Mouse (Mus musculus) embryonic facial prominence, embryonic 10.5 days (tissue): ENCODE data around the gene Itgb2l. TPM values are rescaled to one million over a fixed set of nuclear protein-coding genes. Genes with fewer than 3 reads are reported as not detected.
"Not testable (repeated sequence)": the region's sequence is repeated elsewhere in the genome, so short reads cannot be mapped to it uniquely, and the experiment has no call there.

Experiments used
- DNase-seq: peaks from one replicate; pipeline ENCODE4 v3.0.0-alpha.2; 2017; ENCODE audit warnings: low spot score
- H3K27ac ChIP-seq: fragments of 300-500 bp; sonication (generic); replicated peaks from 2 replicates; pipeline ENCODE4 v1.5.1; 2016; ENCODE audit warnings: mild to moderate bottlenecking
- H3K27me3 ChIP-seq: fragments of 300-500 bp; sonication (generic); replicated peaks from 2 replicates; pipeline ENCODE4 v1.6.1; 2016; ENCODE audit warnings: low read depth, mild to moderate bottlenecking; ENCODE audit not compliant: poor library complexity, severe bottlenecking
- H3K36me3 ChIP-seq: fragments of 300-500 bp; sonication (generic); replicated peaks from 2 replicates; pipeline ENCODE4 v1.6.1; 2016; ENCODE audit warnings: mild to moderate bottlenecking, moderate library complexity
- H3K4me1 ChIP-seq: fragments of 300-500 bp; sonication (generic); 2 replicates; pipeline ENCODE4 v1.6.1; 2016
- H3K4me3 ChIP-seq: fragments of 300-500 bp; sonication (generic); 2 replicates; pipeline ENCODE4 v1.5.1; 2016; ENCODE audit warnings: mild to moderate bottlenecking, moderate library complexity
- H3K9me3 ChIP-seq: fragments of 300-500 bp; sonication (generic); 2 replicates; pipeline ENCODE4 v1.6.1; 2016; ENCODE audit warnings: mild to moderate bottlenecking
- WGBS: fragments of 180-500 bp; shearing (Covaris S2); methylation state at CpG from one replicate; pipeline ENCODE4 v1.1.7; 2016; 5-methylcytosine and 5-hydroxymethylcytosine counted together
- polyA plus RNA-seq: library from polyadenylated mRNA; unstranded; fragments of >200 nt; fragmentation: Nextera tagmentation; extraction: Ambion mirVana; gene quantifications from 2 replicates; pipeline ENCODE4 v1.2.1, GENCODE M21; 2016

Gene Itgb2l
- polyA plus RNA-seq, 1 experiment from 2014 or later, result not detected

DNA sequence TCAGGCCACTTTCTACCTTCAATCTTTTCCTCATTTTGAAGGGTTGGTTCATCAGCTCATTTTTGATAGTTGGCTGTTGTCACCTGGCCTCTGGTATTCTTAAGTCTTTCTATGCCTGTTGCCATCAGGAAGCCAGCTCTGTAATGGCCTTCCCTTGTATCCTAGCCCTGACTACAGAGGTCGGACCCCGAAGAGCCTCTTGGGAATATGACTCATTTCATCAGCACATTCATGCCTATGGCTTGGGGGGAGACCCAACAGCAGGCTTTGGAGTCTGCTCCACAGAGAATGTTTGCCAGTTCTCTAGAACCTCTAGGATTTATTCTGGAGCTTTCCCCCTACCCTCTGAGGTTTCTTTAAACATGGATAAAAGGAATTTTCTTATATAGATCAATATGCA lies 15.9 kb upstream of the Itgb2l start:
- no peaks in the 10 kb centered on the region for H3K9me3 ChIP-seq
- H3K4me3 ChIP-seq, result no peak overlapping the region
- H3K27ac ChIP-seq, result no peak overlapping the region
- 90% methylated on average over 2 of the region's 2 CpGs for WGBS
- no peak for DNase-seq
- no peaks in the 10 kb centered on the region for H3K36me3 ChIP-seq
- no peaks in the 10 kb centered on the region for H3K27me3 ChIP-seq
- H3K4me1 ChIP-seq, result no peaks in the 10 kb centered on the region

DNA sequence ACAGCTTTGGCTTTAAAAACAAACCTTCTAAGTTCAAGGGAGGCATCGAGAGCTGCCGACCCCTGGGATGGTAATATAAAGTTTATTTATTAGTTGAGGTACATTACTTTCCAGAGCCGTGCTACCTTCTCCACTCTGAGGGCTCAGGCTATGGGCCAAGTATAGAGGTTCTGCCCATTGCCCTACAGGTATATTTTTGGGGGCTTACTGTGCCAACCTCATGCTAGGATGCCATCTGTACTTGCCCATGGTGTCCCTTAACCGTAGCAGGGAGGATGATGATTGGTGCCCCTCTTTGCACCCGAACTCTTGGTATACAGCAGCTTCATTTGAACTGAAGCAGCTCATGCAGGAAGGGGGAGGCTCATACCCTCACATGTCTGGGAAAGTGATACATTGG lies 14.2 kb upstream of the Itgb2l start:
- H3K36me3 ChIP-seq, result no peaks in the 10 kb centered on the region
- no peaks in the 10 kb centered on the region for H3K9me3 ChIP-seq
- DNase-seq, result no peak
- no peak overlapping the region for H3K27ac ChIP-seq
- no peak overlapping the region for H3K4me3 ChIP-seq
- H3K4me1 ChIP-seq, result peaks cover 5% of the 10 kb centered on the region
- no peaks in the 10 kb centered on the region for H3K27me3 ChIP-seq
- 89% methylated on average over 5 of the region's 5 CpGs for WGBS

DNA sequence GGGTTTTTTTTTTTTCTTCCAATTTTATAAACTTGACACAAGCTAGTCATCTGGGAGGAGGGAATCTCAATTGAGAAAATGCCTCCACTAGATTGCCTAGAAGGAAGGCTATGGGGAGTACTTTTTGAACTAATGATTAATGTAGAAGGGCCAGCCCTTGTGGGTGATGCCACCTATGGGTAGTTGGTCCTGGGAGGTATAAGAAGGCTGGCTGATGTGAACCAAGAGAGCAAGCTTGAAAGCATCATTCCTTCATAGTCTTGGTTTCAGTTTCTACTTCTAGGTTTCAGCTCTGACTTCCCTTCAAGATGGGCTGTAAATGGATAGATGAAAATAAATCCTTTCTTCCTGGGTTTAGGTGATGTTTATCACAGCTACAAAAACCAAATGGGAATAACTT lies 10.7 kb upstream of the Itgb2l start:
- no peaks in the 10 kb centered on the region for H3K27me3 ChIP-seq
- H3K4me1 ChIP-seq, result peaks cover 8% of the 10 kb centered on the region
- DNase-seq, result no peak
- H3K27ac ChIP-seq, result no peak overlapping the region
- H3K36me3 ChIP-seq, result no peaks in the 10 kb centered on the region
- H3K9me3 ChIP-seq, result no peaks in the 10 kb centered on the region
- H3K4me3 ChIP-seq, result no peak overlapping the region

DNA sequence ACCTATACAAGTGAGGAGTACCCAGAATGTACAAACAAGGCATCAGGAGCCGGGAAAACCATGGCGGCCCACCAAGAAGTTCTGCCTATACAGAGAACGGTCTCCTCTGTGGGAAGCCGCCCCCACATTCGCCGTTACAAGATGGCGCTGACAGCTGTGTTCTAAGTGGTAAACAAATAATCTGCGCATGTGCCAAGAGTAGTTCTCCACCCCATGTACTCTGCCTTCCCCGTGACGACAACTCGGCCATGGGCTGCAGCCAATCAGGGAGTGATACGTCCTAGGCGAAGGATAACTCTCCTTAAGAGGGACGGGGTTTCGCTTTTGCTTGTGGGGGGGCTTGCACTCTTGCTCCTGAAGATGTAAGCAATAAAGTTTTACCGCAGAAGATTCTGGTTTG lies 7.5 kb upstream of the Itgb2l start:
- H3K4me3 ChIP-seq, DNase-seq, H3K27me3 ChIP-seq, H3K27ac ChIP-seq, H3K36me3 ChIP-seq, H3K9me3 ChIP-seq, H3K4me1 ChIP-seq: not testable (repeated sequence)
- 96% methylated on average over 16 of the region's 16 CpGs for WGBS

DNA sequence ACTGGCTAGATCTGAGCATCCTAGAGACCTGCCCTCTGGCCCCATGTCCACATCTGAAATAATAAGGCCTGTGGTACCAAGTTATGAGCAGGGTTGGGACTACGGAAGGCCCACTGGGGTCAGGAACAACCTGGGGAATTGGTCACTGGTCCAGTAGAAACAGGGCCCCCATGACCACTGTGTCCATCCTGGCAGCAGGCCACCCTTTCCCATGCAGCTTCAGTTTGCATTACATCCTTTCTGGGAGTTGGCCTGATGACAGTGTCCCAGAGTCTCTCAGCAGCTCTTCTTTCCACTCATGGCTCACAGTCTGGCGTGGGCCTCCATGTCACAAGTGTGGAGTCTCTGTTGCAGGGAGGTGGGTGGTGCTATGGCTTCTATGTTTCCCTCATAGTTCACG lies 1.6 kb downstream of the Itgb2l start:
- Histone ChIP-seq H3K9me3 (no peaks in the 10 kb centered on the region), H3K27me3 (no peaks in the 10 kb centered on the region), H3K4me3 (no peak overlapping the region), H3K36me3 (no peaks in the 10 kb centered on the region), H3K27ac (no peak overlapping the region), H3K4me1 (peaks cover 20% of the 10 kb centered on the region)
- 91% methylated on average over 3 of the region's 3 CpGs for WGBS
- DNase-seq, result no peak

DNA sequence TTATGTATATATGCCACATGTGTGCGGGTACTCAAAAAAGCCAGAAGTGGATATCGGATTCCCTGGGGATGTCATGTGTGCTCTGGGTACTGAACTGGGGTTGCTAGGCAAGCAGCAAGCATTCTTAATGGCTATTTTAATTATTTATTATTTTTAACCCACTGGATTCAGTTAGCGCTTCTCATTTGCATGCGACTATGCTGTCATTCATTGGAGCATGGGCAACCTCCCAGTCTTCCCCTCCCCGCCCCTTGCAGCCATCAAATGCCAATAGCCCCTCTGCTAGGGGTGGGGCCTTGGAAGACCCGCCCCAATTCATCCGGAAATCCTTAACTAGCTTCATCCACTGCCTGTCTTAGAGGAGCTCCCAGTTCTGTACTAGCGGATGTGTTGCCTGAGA lies 2.5 kb downstream of the Itgb2l start:
- Histone ChIP-seq H3K27me3 (no peaks in the 10 kb centered on the region), H3K4me3 (no peak overlapping the region), H3K36me3 (no peaks in the 10 kb centered on the region), H3K27ac (no peak overlapping the region), H3K9me3 (no peaks in the 10 kb centered on the region), H3K4me1 (peaks cover 20% of the 10 kb centered on the region)
- WGBS, result 87% methylated on average over 8 of the region's 8 CpGs
- DNase-seq, result no peak

DNA sequence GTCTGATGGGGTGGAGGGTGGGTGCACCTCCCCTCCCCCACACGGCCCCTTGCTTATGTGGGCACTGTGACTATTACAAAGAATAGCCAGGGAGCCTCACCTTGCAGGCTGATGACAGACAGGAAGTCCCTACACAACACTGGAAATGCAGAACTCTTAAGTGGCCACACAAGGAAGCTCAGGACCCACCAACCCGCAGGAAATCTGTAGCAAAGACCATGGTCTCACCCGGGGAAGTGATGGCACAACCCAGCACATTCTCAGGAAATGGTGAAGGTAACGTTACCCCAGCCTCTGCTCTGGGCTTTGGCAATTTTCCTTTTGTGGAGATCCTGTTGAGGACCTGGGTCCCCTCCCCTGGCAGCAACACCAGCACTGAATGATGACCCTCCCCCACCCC lies 3.7 kb downstream of the Itgb2l start:
- Histone ChIP-seq H3K4me1 (peaks cover 20% of the 10 kb centered on the region), H3K9me3 (no peaks in the 10 kb centered on the region), H3K27me3 (no peaks in the 10 kb centered on the region), H3K4me3 (no peak overlapping the region), H3K27ac (peak overlapping the region; percentile 24; the same call in 1 of the 2 replicates), H3K36me3 (no peaks in the 10 kb centered on the region)
- WGBS, result 76% methylated on average over 4 of the region's 4 CpGs
- DNase-seq, result no peak

DNA sequence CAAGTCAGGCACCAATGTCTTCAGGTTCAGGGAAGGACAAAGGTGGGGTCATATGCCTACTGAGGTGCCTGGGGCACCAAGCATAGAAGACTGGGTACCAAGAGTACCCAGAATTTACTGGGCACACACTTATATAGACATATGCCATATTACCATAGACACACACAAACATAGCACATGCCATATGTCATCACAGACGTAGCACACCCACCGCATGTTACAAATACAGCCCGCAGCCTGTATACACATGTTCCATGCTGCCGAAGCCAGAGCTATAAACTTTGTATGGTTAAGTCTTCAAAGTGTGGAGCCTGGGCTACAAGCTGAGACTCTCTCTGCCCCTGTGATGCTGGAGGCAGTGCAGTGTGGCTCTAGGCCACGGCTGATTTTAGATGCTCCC lies 4.5 kb downstream of the Itgb2l start:
- WGBS, result 95% methylated on average over 5 of the region's 5 CpGs
- no peak for DNase-seq
- H3K27ac ChIP-seq, result no peak overlapping the region

DNA sequence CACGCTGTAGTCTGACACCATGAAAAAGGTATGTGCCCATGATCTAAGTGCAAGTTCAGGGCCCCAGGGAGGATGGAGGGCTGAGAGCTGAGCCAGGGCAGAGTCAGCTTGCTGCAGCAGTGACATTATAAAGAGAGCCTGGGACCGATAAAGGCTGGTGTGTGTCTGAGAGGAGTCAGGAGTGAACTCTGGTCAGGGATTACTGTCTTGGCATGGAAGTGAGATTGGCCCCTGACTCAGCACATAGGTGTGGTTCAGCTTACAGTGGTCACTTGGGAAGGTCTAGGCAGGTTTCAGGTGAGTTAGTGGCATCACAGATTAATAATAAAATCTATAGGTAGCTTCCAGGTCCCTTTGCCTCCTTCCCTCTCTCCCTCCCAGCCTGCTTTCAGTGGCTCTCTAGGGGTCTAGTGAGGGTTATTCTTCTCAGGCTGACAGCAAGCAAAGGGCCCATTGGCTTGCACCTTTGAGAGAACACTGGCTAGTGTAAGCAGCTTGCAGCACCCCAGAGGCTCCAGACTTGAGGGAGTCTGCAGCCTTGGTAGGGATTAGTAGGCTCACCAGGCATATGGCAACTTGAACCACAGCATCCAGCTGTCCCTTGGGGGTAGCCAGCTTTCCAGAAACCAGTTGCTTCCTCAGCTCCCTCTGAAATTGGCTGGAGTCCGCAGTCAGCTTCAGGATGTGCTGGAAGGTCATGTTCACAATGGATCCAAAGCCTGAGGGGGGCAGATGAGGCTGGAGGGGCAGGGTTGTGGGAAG lies 9.2 kb downstream of the Itgb2l start:
- Histone ChIP-seq H3K9me3 (no peaks in the 10 kb centered on the region), H3K36me3 (no peaks in the 10 kb centered on the region), H3K27me3 (no peaks in the 10 kb centered on the region), H3K27ac (no peak overlapping the region), H3K4me3 (no peak overlapping the region), H3K4me1 (peaks cover 18% of the 10 kb centered on the region)
- WGBS, result 83% methylated on average over 3 of the region's 3 CpGs
- DNase-seq, result no peak

More for the DNA sequence above, 4.5 kb downstream of the Itgb2l start:
- H3K27me3 ChIP-seq, result no peaks in the 10 kb centered on the region
- no peaks in the 10 kb centered on the region for H3K9me3 ChIP-seq
- H3K36me3 ChIP-seq, result no peaks in the 10 kb centered on the region
- peaks cover 24% of the 10 kb centered on the region for H3K4me1 ChIP-seq
- no peak overlapping the region for H3K4me3 ChIP-seq

DNA sequence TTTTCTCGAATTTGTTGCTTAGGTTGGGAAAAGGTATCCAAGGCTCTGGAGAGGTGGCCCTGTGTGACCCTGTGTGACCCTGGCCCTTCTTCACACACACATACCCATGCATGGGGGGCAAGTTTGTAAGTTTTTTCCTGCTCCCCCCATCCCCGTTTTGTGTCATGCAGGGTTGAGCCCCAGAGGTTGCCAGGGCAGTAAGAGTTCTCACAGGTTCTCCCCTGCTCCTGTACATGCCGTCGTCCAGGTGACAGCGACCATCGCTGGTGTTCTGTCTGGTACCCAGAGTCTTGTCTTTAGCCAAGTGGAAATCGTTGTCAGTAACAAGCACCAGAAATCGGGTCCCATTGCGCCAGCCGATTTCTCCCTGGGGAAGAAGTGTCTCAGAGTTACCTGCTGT lies 10.2 kb downstream of the Itgb2l start:
- Histone ChIP-seq H3K9me3 (no peaks in the 10 kb centered on the region), H3K4me1 (peaks cover 18% of the 10 kb centered on the region), H3K4me3 (no peak overlapping the region), H3K27ac (no peak overlapping the region), H3K36me3 (no peaks in the 10 kb centered on the region), H3K27me3 (no peaks in the 10 kb centered on the region)
- 86% methylated on average over 10 of the region's 10 CpGs for WGBS
- no peak for DNase-seq

DNA sequence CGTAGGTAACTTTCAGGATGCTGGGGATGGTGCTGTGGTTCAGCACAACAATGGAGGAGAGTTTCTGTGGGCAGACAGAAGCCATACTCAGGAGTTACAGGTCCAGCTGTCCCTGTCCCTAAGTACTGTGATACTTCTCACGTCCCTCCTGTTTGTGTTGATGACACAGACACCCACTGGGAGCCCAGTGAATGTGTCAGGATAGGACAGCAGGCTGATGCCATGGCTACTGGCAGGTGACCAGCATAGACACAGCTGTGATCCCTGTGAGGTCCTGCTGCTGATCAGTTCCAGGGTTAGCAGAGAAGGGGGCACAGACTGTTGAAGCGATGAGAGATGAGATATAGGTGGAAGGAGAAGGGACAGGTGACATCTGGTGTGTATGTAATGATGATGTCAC lies 14.4 kb downstream of the Itgb2l start:
- H3K9me3 ChIP-seq, result no peaks in the 10 kb centered on the region
- peaks cover 4% of the 10 kb centered on the region; the same call in 1 of the 2 replicates for H3K4me1 ChIP-seq
- H3K36me3 ChIP-seq, result no peaks in the 10 kb centered on the region
- H3K4me3 ChIP-seq, result no peak overlapping the region
- WGBS, result 73% methylated on average over 3 of the region's 3 CpGs
- DNase-seq, result no peak
- H3K27me3 ChIP-seq, result no peaks in the 10 kb centered on the region
- H3K27ac ChIP-seq, result no peak overlapping the region

DNA sequence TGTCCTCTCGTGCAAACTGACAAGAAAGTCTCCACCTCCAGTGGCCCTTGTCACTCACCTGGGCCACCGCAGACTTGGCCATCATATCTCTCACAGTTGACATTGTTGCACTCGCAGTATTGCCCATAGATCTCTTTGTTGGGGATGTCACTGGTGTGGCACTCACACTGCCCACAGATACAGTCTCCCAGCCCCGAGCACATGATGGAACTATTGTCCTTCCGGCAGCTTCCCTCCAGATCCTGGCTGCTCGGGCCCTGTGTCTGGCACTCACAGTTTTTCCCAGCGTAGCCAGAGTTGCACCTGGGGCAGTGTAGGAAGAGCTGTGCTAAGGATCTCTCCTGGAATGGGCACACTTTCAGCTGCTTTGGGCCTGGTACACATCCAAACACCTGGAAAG lies 16.7 kb downstream of the Itgb2l start:
- H3K4me1 ChIP-seq, result peaks cover 4% of the 10 kb centered on the region; the same call in 1 of the 2 replicates
- 84% methylated on average over 7 of the region's 7 CpGs for WGBS
- no peaks in the 10 kb centered on the region for H3K36me3 ChIP-seq
- DNase-seq, result no peak
- no peaks in the 10 kb centered on the region for H3K9me3 ChIP-seq
- no peak overlapping the region for H3K4me3 ChIP-seq
- no peaks in the 10 kb centered on the region for H3K27me3 ChIP-seq
- H3K27ac ChIP-seq, result no peak overlapping the region

DNA sequence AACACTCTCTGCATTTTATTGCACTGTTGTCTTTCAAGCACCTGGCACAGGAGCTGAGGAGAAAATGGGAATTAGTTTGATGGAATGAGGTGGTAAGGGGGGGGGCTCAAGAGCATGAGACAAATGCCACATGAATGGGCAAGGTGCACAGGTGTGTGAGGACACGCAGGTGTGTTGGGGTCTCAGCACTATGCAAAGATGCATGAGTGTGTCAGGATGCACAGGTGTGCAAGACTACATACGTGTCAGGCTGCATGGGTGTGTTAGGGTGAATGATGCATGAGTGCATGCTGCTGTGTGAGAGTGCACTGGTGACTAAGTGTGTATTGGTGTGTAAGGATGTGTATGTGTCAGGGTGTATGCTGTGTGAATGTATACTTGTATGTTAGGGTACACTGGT lies 18.4 kb downstream of the Itgb2l start:
- no peaks in the 10 kb centered on the region for H3K27me3 ChIP-seq
- H3K4me1 ChIP-seq, result peaks cover 4% of the 10 kb centered on the region; the same call in 1 of the 2 replicates
- H3K27ac ChIP-seq, result no peak overlapping the region
- no peak for DNase-seq
- no peak overlapping the region for H3K4me3 ChIP-seq
- 84% methylated on average over 2 of the region's 2 CpGs for WGBS
- no peaks in the 10 kb centered on the region for H3K9me3 ChIP-seq
- no peaks in the 10 kb centered on the region for H3K36me3 ChIP-seq
